Mouse (Mus musculus): Measurements from ENCODE around the gene Gale.

DNA sequence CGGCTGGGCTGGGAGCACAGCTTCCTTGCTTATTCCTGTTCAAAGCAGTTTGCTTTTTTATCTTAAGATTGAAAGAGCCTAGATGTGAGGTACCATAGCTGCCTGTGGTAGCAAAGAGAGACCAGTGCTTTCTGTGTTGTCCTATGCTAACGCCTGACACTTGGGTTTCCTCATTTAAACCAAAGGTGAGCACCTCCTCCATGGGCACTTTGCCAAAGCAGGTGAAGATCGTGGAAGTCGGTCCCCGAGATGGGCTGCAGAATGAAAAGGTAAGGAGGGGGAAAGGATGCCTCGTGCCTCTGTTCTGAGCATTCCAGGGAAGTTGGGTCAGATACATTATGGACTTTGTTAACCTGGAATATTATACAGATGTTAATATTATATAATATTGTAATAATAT lies 13.2 kb upstream of the Gale start:
- no peak for TF ChIP-seq CHD2 (IDR thresholded peaks at IDR 0.05; ENCODE audit: low read depth, low read length)
- TF ChIP-seq ZNF384 (IDR thresholded peaks at IDR 0.05; ENCODE audit: low read depth, low read length) = no peak
- TF ChIP-seq HCFC1 (IDR thresholded peaks at IDR 0.05; ENCODE audit: borderline replicate concordance, insufficient read depth, low read length) = no peak
- TF ChIP-seq ZC3H11A (IDR thresholded peaks at IDR 0.05; ENCODE audit: borderline replicate concordance, low read depth, low read length) = no peak
- no peak for TF ChIP-seq MAFK (IDR thresholded peaks at IDR 0.05; ENCODE audit: insufficient read depth, low read depth, low read length)

All from ES-E14 (cell line).